Mouse (Mus musculus) midbrain, embryonic 14.5 days (tissue): ENCODE results near the gene Tuba1a. TPM values are rescaled to one million over a fixed set of nuclear protein-coding genes. Genes with fewer than 3 reads are reported as not detected.
"Not testable (repeated sequence)": the region's sequence is repeated elsewhere in the genome, so short reads cannot be mapped to it uniquely, and the experiment has no call there.

Source experiments
- ATAC-seq: fragments of 200-750 bp; cut with Nextera tagmentation; 2 replicates; pipeline ENCODE4 v1.8.0; 2017; ENCODE audit warnings: moderate number of reproducible peaks, moderate library complexity; ENCODE audit not compliant: low FRiP score, low TSS enrichment
- DNase-seq: peaks from one replicate; pipeline ENCODE4 v3.0.0-alpha.2; 2015
- H3K27ac ChIP-seq: fragments of 300-500 bp; sonication (generic); replicated peaks from 2 replicates; pipeline ENCODE4 v1.5.1; 2014; ENCODE audit warnings: mild to moderate bottlenecking, low read depth, low read length, moderate library complexity
- H3K27me3 ChIP-seq: fragments of 300-500 bp; sonication (generic); 2 replicates; pipeline ENCODE4 v1.6.1; 2014; ENCODE audit warnings: low read length, control low read depth, mixed read lengths; ENCODE audit not compliant: control insufficient read depth, insufficient read depth
- H3K36me3 ChIP-seq: fragments of 300-500 bp; sonication (generic); 2 replicates; pipeline ENCODE4 v1.6.1; 2014; ENCODE audit warnings: low read length, control low read depth; ENCODE audit not compliant: control insufficient read depth, insufficient read depth
- H3K4me1 ChIP-seq: fragments of 300-500 bp; sonication (generic); 2 replicates; pipeline ENCODE4 v1.6.1; 2014; ENCODE audit warnings: mild to moderate bottlenecking, antibody characterized with exemption, low read length, control low read depth; ENCODE audit not compliant: control insufficient read depth, insufficient read depth
- H3K4me2 ChIP-seq: fragments of 300-500 bp; sonication (generic); 2 replicates; pipeline ENCODE4 v1.6.1; 2014; ENCODE audit warnings: mild to moderate bottlenecking, low read length, moderate library complexity
- H3K4me3 ChIP-seq: fragments of 300-500 bp; sonication (generic); replicated peaks from 2 replicates; pipeline ENCODE4 v1.5.1; 2014; ENCODE audit warnings: low read depth, low read length
- H3K9ac ChIP-seq: fragments of 300-500 bp; sonication (generic); replicated peaks from 2 replicates; pipeline ENCODE4 v1.6.1; 2014; ENCODE audit warnings: mild to moderate bottlenecking, low read length, moderate library complexity
- H3K9me3 ChIP-seq: fragments of 300-500 bp; sonication (generic); 2 replicates; pipeline ENCODE4 v1.6.1; 2016; ENCODE audit warnings: low read length, control low read depth, mixed read lengths; ENCODE audit not compliant: control insufficient read depth
- WGBS: fragments of 180-500 bp; shearing (Covaris S2); extraction: QIAGEN DNeasy Blood & Tissue Kit; methylation state at CpG from one replicate; pipeline ENCODE4 v1.1.7; 2014; 5-methylcytosine and 5-hydroxymethylcytosine counted together
- polyA plus RNA-seq: library from polyadenylated mRNA; unstranded; fragments of >200 nt; fragmentation: Nextera tagmentation; extraction: Ambion mirVana; gene quantifications from 2 replicates; pipeline ENCODE4 v1.2.1, GENCODE M21; 2014

The Tuba1a gene
- polyA plus RNA-seq, 1 experiment from 2014 or later, result 17,220 TPM

DNA sequence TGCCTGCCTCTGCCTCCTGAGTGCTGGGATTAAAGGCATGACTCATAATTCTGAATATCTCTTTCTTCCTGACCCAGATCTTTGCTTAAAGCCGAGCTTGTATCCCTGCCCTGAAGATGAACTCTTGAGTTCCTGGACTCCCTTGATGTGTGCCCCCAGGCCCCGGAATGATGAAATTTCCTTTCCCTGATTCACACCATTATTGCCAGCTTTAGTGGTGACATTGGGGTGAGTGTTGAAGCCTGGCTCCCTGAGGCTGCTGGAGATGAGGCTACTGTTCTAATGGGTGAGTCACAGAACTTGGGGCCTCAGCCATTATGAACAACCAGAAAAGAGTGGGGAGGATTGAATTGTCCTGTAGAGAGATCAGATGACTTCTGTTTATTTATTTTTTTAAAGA, 12.0 kb downstream of the Tuba1a start:
- no peaks in the 10 kb centered on the region for H3K27me3 ChIP-seq
- H3K4me1 ChIP-seq, result no peaks in the 10 kb centered on the region
- no peaks in the 10 kb centered on the region for H3K36me3 ChIP-seq
- no peak overlapping the region for H3K4me2 ChIP-seq
- no peak overlapping the region for H3K27ac ChIP-seq
- no peak for ATAC-seq
- H3K9me3 ChIP-seq, result no peaks in the 10 kb centered on the region
- H3K9ac ChIP-seq, result no peak overlapping the region
- DNase-seq, result no peak
- WGBS, result 88% methylated on average over 2 of the region's 2 CpGs
- no peak overlapping the region for H3K4me3 ChIP-seq

DNA sequence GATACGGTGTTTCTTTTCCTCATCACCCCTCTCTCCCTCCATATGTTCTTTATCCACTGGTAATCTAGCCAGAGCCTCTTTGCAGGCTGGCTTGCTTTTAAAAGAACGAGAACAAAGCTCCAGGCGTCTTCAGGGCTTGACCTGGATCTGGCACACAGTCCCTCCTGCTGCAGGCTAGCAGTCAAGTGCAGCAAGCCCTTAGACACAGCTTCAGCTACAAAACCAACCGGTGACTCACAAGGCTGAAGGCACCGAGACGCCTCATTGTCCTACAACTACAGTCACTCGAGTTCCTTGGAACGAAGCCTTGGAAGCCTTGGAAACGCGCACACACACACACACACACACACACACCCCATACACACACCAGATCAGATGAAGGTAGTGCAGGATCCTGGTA, 12.7 kb downstream of the Tuba1a start:
- Histone ChIP-seq H3K36me3 (no peaks in the 10 kb centered on the region), H3K4me3 (no peak overlapping the region), H3K27me3 (no peaks in the 10 kb centered on the region), H3K9me3 (no peaks in the 10 kb centered on the region), H3K9ac (no peak overlapping the region), H3K27ac (no peak overlapping the region), H3K4me1 (no peaks in the 10 kb centered on the region), H3K4me2 (no peak overlapping the region)
- peak; percentile 23 for DNase-seq
- 57% methylated on average over 10 of the region's 10 CpGs for WGBS
- no peak for ATAC-seq

DNA sequence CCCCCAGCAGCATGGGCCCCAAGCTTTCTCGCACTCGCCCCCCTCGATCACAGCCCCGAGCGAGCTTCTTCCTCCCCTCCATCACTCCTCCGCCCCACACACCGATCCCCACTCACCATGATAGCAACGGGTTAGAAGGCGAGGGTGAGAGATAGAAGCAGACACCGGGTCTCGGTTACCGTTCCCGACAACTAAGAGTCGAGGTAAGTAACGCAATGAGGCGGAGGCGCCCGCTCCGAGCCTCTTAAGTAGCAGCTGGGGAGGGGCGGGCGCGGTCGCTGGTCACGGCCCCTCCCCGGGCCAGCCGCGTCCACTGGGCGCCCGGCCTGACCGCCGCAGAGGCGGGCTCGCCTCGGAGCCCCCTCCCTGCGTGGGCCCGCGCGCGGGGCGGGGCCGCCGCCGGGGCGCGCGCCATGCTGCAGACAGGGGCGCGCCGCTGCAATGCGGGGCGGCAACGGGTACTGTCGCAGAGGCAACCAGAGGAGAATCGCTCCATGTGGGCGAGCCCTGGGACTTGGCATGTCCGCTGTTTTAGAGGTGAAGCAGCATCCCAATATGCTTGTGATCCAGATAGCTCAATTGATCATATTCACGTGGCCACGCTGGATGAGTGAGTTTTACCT, 19.2 kb downstream of the Tuba1a start, which contains the start of gene Tuba1b:
Gene Tuba1b (minus strand): TSS at position 349 of the 623 bp plus-strand sequence.
- peak within 1 kb of the TSS; percentile 84 for H3K9ac ChIP-seq
- H3K4me1 ChIP-seq, result peaks cover 14% of the 10 kb centered on the region; the same call in 1 of the 2 replicates
- DNase-seq (peak; percentile 97), ATAC-seq (peak; percentile 95)
- H3K4me3 ChIP-seq, result peak within 1 kb of the TSS; percentile 73
- peak within 1 kb of the TSS; percentile 98 for H3K27ac ChIP-seq
- H3K36me3 ChIP-seq, result peaks cover 18% of the 10 kb centered on the region
- H3K4me2 ChIP-seq, result peak within 1 kb of the TSS; percentile 86
- no peaks in the 10 kb centered on the region for H3K9me3 ChIP-seq
- H3K27me3 ChIP-seq, result no peaks in the 10 kb centered on the region
- under 1% methylated on average over 58 of the region's 58 CpGs for WGBS

DNA sequence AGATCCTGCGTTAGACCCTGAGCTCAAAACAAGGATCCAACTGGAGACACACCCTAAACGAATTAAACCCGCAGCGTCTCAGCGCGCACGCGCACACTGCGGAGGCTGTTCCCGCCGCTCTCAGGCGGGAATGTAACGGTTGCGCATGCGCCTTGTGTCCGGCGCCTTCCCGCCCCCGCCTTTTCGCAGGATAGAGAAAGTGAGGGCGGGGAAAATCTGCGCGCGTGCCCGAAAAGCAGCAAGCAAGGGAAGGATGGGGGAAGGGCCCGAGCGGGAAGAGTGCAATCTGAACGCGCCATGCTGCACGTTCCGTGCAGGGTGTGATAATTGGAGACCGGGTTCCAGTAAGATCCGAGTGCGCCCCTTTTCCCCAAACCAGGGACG, 19.7 kb downstream of the Tuba1a start:
- under 1% methylated on average over 35 of the region's 35 CpGs for WGBS
- Histone ChIP-seq H3K36me3 (peaks cover 18% of the 10 kb centered on the region), H3K4me2 (peak overlapping the region; percentile 86), H3K9me3 (no peaks in the 10 kb centered on the region), H3K4me3 (peak overlapping the region; percentile 73), H3K4me1 (peaks cover 15% of the 10 kb centered on the region), H3K27me3 (no peaks in the 10 kb centered on the region), H3K9ac (peak overlapping the region; percentile 84), H3K27ac (peak overlapping the region; percentile 98)
- ATAC-seq (peak; percentile 87), DNase-seq (peak; percentile 100)

DNA sequence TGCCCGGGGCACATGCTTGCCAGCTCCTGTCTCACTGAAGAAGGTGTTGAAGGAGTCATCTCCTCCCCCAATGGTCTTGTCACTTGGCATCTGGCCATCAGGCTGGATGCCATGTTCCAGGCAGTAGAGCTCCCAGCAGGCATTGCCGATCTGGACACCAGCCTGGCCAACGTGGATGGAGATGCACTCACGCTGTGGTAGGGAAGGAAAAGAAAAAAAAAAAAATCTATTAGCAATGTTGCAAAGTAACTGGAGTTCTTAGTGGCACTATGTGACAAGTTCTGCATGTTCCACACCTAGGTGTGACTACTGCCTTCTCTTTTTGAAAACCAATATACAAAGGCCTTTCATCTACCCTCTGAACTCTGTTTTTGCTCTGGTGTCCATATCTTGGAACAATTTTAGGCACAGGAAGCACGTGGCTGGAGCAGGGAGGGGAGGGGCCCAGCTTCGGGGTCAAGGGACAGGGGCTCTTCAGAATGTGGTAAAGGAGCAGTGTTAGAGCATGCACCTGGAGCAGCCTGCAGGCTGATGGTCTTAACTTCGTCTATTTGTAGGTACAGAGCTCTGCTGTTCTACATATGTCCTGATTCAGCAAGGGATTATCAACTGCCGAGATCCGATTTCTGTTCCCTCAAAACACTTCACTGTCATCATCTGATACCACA, 20.4 kb downstream of the Tuba1a start:
- H3K27me3 ChIP-seq, H3K9me3 ChIP-seq, ATAC-seq, DNase-seq: not testable (repeated sequence)
- Histone ChIP-seq H3K9ac (peak overlapping the region; percentile 84), H3K4me2 (peak overlapping the region; percentile 86), H3K4me3 (peak overlapping the region; percentile 73), H3K27ac (peak overlapping the region; percentile 98), H3K36me3 (peaks cover 18% of the 10 kb centered on the region), H3K4me1 (peaks cover 16% of the 10 kb centered on the region)
- WGBS, result 7% methylated on average over 8 of the region's 9 CpGs

DNA sequence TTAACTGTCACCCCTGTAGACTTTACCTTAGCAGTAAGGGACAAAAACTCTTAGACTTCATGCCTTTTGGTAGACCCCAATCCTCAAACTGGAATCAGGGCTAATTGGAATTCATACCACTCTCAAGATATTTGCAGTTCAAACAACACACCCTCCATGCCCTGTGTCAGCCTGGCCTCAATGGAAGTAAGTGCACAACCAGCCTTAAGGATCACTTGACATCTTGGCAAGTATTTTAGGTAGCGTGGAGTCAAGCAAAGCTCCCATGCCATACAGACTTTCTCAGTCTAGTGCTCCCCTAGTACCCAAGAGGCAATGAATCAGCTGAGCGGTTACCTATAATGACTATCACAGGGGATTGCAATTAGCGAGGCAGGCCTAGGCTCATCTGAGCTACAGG, 22.5 kb downstream of the Tuba1a start:
- H3K36me3 ChIP-seq, result peaks cover 18% of the 10 kb centered on the region
- no peaks in the 10 kb centered on the region for H3K27me3 ChIP-seq
- no peak overlapping the region for H3K27ac ChIP-seq
- no peaks in the 10 kb centered on the region for H3K9me3 ChIP-seq
- 79% methylated on average over 3 of the region's 3 CpGs for WGBS
- H3K4me3 ChIP-seq, result no peak overlapping the region
- no peak overlapping the region; the same call in 1 of the 2 replicates for H3K9ac ChIP-seq
- ATAC-seq, result no peak
- H3K4me2 ChIP-seq, result 0 out of 2 replicates have a peak overlapping the region, but pooled peaks have one; percentile 8
- H3K4me1 ChIP-seq, result peaks cover 16% of the 10 kb centered on the region
- no peak for DNase-seq

DNA sequence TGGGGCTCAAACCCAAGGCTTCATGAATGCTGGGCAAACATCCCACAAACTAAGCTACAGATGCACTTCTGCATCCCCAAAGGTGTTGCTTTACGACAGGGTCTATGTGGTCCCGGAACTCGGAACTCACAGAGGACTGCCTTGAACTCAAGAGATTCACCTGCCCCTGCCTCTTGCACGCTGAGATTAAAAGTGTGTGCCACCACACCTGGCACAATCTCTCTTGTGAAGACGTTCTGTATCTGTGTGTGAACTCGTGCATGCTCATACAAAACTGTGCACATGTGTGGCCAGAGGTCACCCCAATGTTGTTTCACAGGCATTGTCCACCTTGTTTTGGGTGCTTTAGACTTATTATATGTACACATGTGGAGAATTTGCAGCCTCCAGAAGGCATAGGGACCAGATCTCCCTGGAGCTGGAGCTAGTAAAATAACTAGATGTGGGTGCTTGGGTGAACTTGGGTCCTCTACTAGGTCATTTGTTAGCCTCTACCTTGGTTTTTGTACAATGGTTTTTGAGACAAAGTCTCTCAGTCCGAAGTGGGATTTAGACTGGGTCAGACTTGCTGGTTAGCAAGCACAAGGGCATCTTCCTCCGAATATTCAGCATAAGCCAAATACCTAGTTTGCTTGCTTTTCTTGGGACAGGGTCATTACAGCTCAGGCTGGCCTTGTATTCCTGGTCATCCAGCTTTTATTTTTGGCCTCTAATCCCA, 23.3 kb downstream of the Tuba1a start:
- Histone ChIP-seq H3K27ac (no peak overlapping the region), H3K4me2 (no peak overlapping the region), H3K9ac (no peak overlapping the region), H3K4me1 (peaks cover 12% of the 10 kb centered on the region), H3K4me3 (no peak overlapping the region), H3K9me3 (no peaks in the 10 kb centered on the region), H3K27me3 (no peaks in the 10 kb centered on the region), H3K36me3 (peaks cover 18% of the 10 kb centered on the region)
- WGBS, result 62% methylated on average over 8 of the region's 8 CpGs
- DNase-seq (no peak), ATAC-seq (no peak)

DNA sequence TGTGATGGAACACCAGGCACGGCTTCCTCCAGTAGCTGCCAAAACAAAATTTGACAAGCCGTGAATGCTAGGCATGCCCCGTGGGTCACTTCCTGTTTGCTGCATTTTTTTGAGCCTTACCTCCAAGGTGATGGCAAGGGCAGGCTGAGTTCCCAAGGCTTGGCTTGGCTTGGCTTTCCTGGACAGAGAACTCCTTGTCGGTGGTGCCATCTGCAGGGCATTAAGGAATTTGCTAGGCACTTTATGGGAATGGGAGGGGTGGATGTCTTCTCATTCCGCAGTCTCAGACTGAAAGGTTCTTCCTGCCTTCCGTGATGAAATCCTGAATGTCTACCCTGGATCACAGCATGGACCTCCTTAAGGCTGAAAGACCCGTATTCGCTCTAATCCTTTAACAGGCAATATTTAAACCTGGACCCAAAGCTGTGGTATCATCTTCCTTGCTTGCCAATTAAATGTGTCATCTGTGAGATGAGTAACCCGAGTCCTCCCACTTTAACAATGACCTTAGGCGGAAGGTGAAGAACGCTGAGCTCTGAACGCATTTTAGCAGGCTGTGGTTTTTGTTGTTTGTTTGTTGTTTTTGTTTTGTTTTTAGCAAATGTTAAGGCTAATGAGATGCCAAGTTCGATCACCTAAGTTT, 24.8 kb downstream of the Tuba1a start:
- H3K4me2 ChIP-seq, result peak overlapping the region; percentile 9; the same call in 1 of the 2 replicates
- peaks cover 18% of the 10 kb centered on the region for H3K36me3 ChIP-seq
- no peak overlapping the region for H3K9ac ChIP-seq
- no peaks in the 10 kb centered on the region for H3K9me3 ChIP-seq
- peaks cover 6% of the 10 kb centered on the region; the same call in 1 of the 2 replicates for H3K4me1 ChIP-seq
- H3K4me3 ChIP-seq, result no peak overlapping the region
- H3K27ac ChIP-seq, result no peak overlapping the region
- H3K27me3 ChIP-seq, result no peaks in the 10 kb centered on the region
- peak; percentile 87 for DNase-seq
- ATAC-seq, result no peak
- 14% methylated on average over 13 of the region's 13 CpGs for WGBS
